Mouse (Mus musculus) cerebellum, adult 2 months (tissue): ENCODE data around the gene Btbd8.

ENCODE experiments used
- CTCF ChIP-seq: fragments of 200-500 bp; IDR thresholded peaks from 2 replicates; pipeline ENCODE4 v1.5.1; 2011; ENCODE audit warnings: low read depth, mild to moderate bottlenecking, control low read depth, low read length, moderate library complexity, borderline replicate concordance; ENCODE audit not compliant: insufficient read depth
- POLR2A ChIP-seq: fragments of 200-500 bp; IDR thresholded peaks from 2 replicates; pipeline ENCODE4 v1.6.1; 2011; ENCODE audit warnings: low read length, control low read depth, borderline replicate concordance; ENCODE audit not compliant: insufficient read depth

DNA sequence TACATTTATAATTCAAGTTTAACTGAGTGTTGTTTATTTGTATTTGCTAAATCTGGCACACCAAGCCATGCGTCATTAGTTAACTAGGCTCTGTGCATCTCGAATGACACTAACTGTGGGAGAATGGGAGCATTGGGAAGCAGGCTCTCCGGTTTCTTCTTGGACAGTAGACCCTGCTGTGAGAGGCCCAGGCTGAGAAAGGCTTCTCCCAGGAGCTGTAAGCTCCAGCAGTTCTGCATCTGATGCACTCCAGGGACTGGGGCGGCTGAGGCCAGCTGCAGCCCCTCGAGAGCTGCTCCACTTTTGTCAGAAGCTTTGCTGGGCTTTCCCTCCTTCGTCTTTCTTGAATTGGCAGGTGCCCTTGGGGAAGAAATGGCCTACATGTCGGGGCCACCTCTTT lies 103.9 kb downstream of the Btbd8 start:
- TF ChIP-seq CTCF, result no peak
- TF ChIP-seq POLR2A, result no peak
